Mouse (Mus musculus) v-Abl transformed pro-B cells (cell line): ENCODE data around the gene Sdk1.

Source experiments
- in situ Hi-C, 2 experiments: fragments of 400-800 bp; cut with MboI; formaldehyde crosslinking; loops; one replicate each; pipeline ENCODE4 v1.15.1; 2025; ENCODE audit not compliant: unreplicated experiment in 2 of 2

The Sdk1 gene

DNA sequence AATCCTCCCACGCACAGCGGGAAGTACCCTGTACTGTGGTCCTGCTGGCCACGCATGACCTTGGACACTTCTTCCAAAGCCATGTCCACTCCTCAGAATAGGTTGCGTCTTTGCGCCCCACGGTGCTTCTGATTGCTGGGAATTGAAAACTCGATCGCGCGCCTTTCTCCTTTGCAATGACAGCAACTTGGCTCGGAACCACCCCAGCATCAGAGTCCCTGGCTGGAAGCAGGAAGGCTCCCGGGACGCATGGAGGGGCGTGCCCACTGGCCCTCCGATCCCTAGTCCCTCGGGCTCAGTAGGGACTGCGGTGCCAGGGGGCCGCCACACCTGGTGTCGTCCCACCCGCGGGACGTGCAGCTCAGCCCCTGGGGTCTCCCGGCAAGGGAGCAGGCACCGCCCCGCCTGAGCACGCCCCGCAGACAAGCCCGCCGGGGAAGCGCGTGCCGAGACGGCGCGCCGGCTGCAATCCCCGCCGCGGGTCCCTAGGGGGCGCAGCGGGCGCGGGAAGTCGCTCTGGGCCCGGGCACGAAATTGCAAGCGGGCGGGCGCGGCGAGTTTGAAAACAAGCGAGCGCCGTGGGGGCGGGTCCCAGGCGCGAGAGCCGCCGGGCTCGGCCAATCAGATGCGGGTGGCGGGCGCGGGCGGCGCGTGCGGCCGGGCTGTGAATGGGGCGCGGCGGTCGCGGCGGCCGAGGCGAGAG is at the start of gene Sdk1:
Gene Sdk1, plus strand, starts transcription at position 650 of the 703 bp plus-strand sequence.
- in situ Hi-C loops, result loop anchor here in 1 of 2 experiments (10.0 kb wide), 1 partner anchor 146 kb away; no protein-coding TSS in a partner anchor

DNA sequence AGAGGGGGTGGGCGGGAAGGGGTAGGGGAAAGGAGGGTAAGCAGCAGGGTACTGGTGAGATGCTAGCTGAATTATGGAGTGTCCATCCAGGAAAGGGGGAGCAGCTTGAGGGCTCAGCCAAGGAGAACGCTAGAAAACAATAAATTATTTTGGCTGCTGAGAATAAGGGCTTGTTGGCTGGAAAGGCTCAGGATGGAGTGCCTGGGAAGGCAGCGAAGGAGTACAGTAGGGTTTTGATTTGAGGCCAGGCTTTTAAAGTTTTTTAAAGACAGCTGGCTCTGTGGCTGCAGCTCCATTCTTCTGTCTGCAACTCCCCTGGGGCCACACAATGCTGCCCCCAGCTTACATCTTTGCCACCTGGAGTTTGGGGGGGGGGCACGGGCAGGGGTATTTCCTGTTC is 44.0 kb upstream of the Sdk1 start:
- in situ Hi-C loops, result loop anchor here in 1 of 2 experiments (10.0 kb wide), 1 partner anchor 252 kb away; no protein-coding TSS in a partner anchor

DNA sequence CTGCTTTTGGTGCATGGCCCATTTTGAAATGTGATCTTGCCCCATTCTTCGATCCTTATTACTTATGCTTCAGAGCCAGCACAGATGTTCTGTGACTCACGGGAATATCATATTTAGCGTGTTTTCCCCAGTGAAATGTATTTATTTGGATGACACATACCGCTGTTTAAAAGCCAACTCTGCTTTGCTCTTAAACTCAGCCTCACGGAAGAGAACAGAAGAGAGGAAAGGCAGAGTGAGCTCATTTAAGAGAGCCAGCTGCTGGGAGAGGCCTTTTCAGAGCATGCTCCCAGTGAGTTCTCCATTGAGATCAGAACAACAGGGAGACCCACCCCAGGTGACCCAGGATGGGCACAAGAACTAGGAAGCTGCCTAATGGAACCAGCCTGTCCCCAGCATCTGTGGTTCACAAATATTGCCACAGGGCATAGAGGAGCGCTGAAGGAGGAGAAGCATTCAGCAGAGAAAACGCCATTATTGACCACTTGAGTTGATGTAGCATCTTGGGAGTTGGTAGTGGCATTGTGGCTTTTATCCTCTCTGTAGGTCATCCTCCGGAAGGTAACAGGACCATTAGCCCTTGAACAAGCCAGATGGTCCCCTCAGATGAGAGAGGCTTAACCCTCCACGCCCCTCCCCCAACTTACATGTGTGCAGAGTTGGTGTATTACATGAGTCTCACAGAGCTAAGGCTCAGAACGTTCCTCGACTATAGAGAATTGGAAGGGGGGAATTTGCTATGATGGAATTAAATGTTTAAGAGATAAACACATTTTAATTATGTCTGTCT is 38.8 kb upstream of the Sdk1 start:
- in situ Hi-C loops, result no loop called here

DNA sequence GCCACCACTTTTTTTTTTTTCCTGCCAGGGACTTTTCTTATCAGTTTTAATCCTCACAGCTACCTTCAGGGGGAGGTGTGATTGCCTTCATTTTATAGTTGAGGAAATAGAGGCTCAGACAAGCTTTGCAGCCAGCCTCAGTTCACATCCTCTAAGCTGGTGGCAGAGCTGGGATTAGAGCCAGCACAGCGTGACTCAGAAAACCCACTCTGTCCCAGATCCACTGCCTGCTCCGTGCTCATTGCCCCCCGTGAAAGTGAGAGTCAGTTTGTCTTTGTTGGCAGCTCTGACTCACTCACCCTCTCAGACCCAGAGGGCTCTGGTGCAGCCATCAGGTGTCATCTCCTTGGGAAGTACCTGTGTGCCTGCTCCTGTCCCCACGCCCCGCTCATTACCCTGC is 34.2 kb upstream of the Sdk1 start:
- in situ Hi-C loops, result no loop called here

DNA sequence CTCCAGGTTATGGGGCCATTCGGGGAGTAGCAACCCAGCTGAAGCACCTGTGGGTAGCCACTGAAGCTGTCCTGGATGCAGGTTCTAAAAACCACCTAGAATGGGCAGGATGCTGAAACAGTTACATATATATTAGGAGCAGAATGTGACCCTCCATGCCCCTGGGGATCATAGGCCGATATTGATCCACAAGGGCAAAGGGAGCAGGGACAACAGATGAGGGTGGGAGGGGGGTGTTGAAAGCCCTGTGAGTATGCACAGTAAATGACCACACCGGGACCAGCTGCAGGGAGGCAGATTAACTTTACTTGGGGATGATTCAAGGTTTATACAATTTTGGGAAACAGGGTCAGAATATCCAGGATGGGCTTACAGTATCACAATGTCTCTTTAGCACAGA is 16.0 kb upstream of the Sdk1 start:
- in situ Hi-C loops, result no loop called here

DNA sequence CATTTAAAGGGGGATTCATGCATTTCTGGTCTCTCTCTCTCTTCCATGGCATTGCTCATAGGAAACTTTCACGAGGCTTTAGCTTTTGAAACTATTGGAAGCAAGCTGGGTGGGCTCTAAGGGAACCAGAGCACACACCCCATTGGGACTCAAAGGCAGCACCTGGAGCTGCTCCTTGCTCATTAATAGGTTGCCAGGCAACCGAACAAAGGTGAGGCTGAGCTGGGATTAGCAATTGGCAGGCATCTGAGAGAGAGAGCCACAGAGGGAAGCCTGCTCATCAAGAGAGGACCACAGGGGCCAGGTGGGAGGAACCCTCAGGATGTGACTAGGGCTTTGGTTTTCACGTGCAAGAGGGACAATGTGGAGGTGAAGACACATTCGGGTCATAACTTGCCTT is 7.0 kb upstream of the Sdk1 start:
- in situ Hi-C loops, result loop anchor here in 1 of 2 experiments (10.0 kb wide), 1 partner anchor 1210 kb away; no protein-coding TSS in a partner anchor

DNA sequence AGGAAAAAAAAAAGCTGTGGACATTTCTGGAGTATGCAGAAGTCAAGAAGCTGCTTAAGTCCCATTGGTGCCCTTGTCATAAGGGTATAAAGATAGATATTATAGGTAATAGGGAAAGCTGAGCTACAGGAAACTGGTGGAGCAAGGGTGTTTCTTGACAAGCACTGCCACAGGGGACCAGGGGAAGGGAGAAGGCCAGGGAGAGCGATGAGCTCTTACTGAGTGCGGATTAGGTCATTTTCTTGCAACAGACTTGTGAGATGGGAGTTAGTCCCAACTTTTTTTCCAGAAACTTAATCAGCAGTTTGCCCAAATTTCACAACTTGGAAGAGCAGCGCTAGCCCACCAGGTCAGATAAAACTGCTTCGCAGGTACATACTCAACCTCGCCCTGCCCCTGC is 1.9 kb upstream of the Sdk1 start:
- in situ Hi-C loops, result loop anchor here in 1 of 2 experiments (10.0 kb wide), 1 partner anchor 1205 kb away; no protein-coding TSS in a partner anchor

DNA sequence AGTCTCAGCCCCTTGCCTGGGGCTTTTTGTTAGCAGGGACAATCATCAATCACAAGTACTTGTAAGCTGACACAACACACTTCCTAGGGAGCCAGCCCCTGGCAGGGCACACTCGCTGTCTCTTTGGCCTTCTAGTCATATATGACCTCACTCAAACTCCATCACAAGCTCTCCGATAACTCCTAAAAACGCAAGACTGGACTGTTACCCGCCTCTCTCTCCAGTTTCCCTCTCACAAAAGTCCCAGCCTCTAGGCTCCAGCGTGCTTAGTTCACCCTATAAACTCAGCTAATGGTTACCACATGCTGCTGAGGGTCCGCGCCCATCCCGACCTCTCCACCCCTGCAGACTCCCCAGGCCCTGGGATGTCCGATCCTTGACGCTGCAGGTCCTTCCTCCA is 849 bp upstream of the Sdk1 start:
- in situ Hi-C loops, result loop anchor here in 1 of 2 experiments (10.0 kb wide), 1 partner anchor 146 kb away; no protein-coding TSS in a partner anchor

DNA sequence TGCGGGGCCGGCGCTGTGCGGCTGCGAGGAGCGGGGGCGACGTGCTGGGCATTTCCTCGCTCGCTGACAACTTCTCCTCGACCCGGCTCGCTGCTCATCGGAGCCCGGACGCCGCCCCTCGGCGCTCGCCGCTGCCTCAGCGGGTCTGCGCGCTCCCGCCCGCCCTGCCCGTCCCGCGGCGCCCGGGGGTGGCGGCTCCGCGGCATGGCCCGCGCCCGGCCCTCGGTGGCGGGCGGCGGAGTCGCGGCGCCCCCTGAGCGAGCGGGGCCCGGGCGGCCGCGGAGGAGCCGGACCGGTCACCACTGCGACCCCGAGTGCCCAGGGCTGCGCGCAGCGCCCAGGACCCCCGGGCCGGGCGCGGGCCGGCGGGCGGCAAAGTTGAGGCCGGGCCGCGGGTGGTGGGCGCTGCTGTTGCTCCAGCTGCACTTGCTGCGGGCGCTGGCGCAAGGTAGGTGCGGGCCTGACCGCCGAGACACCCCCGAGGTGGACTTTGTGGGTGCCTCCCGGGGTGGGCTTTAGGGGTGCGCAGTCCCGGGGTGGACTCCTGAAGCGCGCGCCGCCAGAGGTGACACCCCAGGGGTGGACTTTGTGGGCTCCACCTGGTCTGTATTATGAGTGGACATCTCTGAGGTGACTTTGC is 475 bp downstream of the Sdk1 start:
- in situ Hi-C loops, result loop anchor here in 1 of 2 experiments (10.0 kb wide), 1 partner anchor 147 kb away; no protein-coding TSS in a partner anchor

DNA sequence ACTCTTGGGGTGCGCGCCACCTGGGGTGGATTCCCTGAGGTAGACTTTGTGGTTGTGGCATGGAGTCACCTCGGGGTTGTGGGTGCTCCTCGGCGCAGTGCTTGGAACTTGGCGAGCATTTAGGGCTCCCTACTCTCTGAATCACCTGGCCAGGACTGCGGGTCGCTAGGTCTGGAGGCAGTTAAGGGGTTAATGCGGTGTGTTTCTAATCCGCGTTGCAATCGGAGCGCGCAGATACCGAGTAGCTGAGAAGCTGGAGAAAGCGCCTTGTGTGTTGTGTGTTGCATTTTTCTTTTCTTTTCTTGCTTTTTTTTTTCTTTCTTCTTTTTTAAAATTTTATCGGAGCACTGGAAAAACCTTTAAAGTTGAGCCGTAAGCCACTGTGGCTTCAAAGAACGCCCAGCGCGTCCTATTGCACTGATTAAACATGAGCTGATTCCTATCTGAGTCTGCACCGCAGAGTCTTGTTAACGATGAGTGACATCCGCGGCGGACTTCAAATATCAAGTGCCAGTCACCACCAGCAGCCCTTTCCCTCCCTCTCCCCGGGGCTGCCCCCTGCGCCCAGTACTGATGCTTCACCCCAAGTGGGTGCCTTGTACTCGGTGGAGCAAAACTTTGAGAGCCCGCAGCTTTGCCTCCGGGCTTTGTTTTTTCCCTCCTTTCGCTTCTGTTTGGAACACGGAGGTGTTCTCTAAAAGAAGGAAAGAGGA is 2.1 kb downstream of the Sdk1 start:
- in situ Hi-C loops, result loop anchor here in 1 of 2 experiments (10.0 kb wide), 1 partner anchor 149 kb away; no protein-coding TSS in a partner anchor

DNA sequence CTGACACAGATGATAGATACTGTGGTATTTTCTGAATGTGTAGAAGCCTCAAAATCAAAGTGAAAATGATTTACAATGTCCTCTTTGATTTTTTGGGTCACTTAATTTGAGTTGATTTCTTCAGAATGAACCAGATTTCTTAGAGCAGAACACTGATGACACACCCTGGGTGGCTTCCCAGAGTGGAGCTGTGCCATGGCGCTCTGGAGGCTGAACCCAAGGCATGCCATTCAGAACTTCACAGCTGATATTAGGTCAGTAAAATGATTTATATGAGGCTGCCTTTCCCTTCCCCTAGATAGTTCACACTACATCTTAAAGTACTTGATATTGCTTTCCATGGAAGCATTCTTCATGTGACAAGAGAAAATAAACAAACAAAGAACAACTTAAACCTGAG is 23.0 kb downstream of the Sdk1 start:
- in situ Hi-C loops, result no loop called here

DNA sequence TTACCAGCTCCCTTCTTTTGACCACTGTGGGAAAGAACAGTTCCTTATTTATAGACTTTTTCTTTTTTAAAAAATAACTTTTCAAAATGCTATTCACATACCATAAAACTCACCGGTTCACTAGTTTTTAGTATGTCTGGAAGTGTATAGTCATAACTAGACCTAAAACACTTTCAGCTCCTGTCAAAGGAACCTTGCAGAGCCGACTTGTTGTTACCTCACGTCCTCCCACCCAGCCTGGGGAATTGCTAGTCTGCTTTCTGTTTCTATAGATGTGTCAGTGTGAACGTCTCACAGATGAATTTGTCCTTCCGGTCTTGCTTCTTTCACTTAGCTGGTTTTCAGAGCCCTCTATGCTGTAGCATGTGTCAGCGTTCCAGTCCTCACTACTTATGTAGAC is 35.8 kb downstream of the Sdk1 start:
- in situ Hi-C loops, result no loop called here

DNA sequence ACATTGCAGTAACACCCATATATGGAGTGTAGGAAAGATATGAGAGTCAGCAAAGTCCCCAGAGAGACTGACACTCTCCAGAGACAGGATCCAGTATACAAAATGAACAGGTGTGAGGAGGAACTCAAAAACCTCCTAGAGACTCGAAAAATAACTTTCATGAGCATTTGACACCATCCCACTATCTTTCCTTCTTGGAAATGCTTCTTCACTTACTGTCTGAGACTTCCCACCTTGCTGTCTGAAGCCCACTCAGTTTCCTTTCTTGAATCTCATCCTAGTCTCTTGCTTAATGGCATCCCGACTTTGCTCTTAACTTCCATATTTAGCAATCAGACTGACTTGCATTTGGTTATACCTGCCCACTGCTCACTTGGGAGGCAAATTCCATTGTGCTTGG is 40.5 kb downstream of the Sdk1 start:
- in situ Hi-C loops, result no loop called here

DNA sequence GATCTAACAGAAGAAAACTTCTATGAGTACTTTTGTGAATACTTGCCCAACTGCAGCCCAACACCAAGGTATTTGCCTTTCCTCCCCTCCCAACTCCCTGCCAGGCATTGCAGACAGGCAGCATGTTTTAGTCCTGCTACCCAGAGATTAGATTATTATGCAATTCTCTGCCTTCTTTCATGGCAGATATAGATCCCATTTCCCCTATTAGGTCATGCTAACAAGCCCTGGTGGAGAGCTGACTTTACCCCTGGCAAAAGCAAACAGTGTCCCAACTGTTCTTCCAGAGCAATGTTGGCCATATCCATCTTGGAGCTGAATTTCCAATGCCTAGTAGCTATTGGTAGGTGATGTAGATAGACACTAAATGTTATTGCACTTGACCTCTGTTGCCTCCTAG is 48.3 kb downstream of the Sdk1 start:
- in situ Hi-C loops, result no loop called here

DNA sequence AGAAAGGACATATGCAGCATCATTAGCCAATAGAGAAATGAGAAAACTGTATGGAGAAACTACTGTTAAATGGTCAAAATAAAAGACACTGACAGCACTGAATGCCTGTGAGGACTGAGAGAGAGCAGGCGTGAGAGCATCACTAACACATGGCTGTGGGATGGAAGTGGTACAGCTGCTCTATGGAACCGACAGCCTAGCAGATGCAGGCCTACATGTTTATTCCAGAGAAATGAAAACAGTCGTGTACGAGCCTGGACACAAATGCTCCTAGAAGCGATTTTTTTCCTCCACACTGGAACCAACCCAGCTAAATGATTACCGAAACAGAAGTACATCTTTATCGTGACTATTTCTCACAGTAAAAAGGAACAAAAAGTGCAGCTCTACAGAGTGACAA is 54.0 kb downstream of the Sdk1 start:
- in situ Hi-C loops, result no loop called here

DNA sequence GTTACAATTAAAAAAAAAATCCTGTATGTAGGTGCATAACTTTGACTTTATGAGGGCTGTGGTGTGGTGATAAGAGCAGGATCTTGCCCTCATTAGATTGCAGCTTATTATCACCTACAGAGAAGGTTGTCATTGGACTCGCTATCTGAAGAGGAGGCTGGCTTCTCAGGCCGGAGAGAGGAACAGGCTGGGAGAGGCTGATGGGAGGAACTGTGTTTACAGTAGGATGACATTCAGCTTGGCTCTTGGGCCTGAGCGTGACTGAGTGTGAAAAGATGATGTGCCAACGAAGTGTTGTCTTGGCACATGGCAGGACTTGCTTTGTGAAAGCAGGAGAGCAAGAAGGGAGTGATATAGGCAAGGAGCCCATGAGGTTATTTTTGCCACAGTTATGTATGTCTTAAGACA is 61.0 kb downstream of the Sdk1 start:
- in situ Hi-C loops, result no loop called here

DNA sequence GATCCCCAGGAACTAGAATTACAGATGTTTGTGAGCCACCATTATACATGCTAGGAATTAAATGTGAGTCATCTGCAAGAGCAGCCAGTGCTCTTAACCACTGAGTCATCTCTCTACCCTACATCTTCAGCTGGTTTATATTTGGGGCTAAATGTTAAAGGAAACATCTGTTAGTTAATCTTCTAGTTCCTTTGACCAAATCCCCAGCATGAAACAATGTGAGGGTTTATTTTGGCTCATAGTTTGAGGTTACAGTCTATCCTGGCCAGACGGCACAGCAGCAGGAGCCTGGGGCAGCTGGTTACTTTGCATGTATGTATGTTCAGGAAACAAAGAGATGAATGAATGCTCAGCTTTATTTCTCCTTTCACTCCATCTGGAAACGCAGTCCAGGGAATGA is 62.5 kb downstream of the Sdk1 start:
- in situ Hi-C loops, result no loop called here

DNA sequence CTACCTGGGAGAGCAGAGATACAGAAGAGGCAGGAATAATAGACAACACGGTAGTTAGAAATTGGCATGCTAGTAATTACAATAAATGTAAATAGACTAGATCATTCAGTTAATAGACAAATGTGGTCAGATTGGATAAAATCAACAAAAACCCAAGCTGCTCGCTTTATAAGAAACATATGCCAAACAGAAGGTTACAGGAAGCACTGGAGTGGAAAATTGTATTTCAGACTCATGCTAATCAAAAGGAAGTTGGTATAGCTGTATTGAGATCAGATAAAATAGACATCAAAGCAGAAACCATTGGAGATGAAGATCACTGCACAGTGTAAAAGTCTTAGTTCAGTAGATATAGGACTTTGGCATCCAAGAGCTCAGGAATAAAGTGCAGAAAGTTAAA is 63.4 kb downstream of the Sdk1 start:
- in situ Hi-C loops, result no loop called here

DNA sequence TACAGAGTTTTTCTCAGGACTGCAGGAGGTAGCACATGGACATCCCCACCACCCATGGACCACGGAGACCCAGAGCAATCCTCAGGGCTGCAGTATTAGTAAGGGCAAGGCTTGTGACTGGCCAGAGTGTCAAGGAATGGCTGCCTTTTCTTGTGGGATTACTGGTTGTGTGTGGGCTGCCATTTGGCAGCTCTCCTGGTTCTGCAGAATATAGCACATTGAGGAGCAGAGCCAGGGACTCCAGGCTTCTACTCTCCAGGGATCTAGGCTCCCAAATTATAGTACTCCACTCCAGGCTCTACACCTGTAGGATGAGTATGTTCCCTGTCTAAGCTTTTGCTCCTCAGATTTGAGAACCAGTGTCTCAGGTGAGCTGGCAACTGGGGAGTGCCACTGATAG is 69.4 kb downstream of the Sdk1 start:
- in situ Hi-C loops, result no loop called here

DNA sequence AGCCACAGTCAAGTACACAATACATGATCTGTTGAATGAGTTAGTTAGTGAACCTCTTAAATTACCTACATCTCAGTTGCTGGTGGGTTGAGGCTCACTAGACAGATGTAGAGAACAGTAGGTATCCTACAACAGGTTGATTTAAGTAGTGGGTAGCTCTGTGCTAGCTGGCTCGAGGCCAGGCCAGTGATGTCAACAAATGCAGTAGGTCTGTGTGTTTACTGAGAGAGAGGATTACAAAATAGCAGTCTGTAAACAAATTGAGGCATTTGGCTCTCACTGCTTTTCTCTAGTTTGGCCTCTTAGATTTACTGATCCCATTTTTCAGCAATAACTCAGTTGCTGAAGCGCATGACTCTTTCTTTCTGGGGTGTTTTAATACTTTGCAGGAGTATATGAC is 70.5 kb downstream of the Sdk1 start:
- in situ Hi-C loops, result no loop called here

DNA sequence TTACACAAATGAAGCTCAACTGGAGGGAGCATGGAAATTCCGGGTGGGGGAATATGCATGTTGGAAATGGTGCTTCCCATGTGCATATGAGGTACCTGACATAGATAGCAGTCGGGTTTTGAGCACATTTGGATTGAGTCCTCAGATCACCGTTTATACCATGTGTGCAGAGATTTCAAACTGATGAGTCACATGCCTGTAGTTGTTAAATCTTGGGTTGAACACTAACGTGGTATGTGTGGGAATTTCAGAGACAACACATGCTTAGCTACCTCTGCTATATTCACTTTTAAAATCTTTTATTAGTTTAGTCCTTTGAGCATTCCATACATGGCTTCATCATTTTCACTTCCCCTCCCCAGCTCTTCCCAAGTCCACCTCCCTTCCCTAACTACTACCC is 71.0 kb downstream of the Sdk1 start:
- in situ Hi-C loops, result no loop called here
